Mouse (Mus musculus) neural tube, embryonic 10.5 days (tissue): ENCODE results near the gene Sh2b3.
"Not testable (repeated sequence)": the region's sequence is repeated elsewhere in the genome, so short reads cannot be mapped to it uniquely, and the experiment has no call there.

Experiments used
- DNase-seq: peaks from one replicate; pipeline ENCODE4 v3.0.0-alpha.2; 2017; ENCODE audit warnings: low spot score; ENCODE audit errors: extremely low spot score

The Sh2b3 gene

DNA sequence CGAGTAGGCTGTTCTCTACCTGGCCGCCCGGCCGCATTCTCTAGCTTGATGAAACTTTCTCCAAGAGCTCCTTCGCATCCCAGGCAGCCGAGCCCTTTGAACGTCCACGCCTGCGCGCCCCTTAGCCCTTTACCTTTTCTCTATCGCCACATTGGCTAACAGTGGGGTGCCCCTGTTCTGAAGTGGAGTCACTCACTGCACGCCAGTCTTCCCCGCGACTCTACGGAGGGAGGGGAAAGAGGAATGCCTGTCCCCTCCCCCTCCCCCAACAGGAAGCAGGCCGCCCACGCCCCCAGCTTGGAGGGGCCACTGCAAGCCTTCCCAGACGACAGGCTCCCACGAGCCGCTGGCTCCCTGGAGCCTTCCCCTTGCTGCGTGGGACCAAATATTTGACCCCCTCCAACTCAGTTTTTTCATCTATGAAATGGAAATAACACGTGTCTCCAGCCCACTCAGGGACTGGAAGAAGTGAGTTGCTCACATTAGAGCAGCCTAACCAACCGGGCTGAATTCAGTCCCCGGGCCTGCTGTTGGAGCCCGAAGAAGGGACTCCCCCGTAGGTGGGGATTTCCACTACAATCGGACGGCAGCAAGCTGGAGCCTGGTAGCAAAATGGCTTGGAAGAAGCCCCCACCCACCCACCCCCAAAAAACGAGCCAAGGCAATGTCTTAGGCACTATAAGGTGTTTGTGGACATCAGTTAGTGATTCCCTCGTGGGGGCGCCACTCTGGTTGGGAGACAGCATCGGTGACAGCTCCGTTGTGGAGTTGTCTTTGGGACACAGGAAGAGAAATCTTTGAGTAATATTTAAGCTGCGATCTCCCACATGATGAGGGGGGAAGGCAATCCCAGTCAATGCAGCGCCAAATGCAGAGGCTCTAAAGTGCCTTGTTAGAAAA is at the start of gene Sh2b3:
Gene Sh2b3, minus strand, starts transcription at position 206 of the 900 bp plus-strand sequence.
- DNase-seq = no peak

DNA sequence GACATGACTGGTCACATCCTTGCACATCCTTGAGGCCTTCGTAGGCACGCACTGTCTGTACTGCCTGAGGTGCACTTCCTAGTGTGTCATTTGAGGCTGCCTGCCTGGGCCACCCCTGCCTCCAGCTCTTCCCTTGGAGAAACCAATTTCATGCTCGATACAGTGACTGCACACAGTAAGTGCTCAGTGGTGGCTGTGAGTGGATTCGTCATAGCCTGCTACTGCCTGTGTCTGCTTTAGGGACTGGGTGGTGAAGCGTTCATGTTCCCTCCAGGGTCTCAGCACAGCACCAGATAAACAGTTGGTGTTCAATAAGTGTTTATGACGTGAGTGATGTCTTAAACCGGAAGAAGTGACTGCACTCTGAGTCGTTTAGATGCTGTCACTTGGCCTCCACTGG is 45.9 kb upstream of the Sh2b3 start:
- no peak for DNase-seq

DNA sequence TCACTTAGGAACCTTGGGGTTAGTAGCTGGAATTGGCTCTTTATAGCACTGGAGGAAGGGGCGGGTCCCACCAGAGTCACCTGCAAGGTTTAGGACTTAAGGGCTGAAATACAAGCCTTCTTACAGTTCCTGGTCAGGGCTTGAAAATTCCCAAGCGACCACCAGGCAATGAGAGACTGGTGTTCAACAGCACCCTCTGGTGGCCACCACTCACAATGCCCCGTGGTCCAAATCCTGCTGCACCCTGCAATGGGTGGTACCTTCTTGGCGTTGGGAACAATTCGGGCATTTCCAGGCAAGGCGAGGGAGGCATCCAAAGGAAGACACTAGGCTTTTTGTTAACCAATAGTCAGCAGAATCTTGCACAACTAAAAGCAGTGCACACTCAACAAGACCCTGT is 41.8 kb upstream of the Sh2b3 start:
- DNase-seq = peak; percentile 36

DNA sequence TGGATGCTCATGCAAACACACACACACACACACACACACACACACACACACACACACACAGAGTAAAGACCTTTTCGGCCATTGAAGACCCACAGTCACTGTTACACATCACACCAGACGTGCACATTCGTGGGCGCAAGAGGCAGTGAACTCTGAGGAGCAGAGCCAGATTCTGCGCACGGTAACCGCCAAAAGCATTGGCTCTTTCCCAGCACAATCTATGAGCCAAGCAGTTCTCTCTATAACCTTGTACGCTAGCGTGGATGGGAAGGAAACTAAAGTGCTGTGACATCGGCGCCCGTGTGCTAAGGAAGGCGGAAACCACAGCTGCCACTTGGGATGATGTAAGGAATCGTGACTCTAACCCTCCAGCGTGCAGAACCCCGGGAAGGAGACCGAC is 41.3 kb upstream of the Sh2b3 start:
- DNase-seq = no peak

DNA sequence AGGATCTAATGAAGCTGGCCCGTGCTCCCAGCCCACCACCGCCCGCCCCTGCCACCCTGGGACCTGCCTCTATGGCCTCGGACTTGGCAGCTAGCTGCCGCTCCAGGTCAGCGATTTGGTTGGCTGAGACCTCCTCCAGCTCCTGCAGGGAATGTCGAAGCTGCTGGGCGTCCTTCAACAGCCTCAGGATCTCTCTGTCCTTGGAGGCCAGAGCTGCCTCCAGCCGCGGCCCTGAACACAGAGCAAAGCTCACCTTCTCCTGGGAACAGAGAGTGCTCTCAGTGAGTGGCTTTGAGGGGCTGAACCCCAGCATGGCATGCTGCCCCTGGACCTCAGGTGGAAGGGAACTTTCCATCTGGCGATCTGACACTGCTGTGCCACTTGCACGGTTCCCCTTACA is 39.5 kb upstream of the Sh2b3 start:
- no peak for DNase-seq

DNA sequence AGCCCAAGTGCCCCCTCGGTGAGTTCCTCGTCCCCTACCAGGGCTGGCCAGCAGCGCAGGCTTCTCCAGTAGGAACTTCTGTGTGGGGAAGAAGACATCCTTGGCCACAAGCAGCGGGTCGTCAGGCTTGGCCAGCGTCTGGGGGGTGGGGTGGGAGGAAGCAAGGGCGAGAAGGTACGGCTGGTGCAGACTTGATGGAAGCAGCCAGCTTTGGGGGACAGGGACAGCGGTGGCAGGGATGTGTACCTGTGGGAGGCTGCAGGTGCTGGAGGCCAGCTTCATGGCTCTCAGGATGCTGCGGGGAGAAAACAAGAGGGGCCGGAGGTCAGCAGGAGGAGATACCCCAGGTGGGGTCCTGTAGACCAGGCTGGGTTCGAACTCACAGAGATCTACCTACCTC is 37.6 kb upstream of the Sh2b3 start:
- DNase-seq = no peak

DNA sequence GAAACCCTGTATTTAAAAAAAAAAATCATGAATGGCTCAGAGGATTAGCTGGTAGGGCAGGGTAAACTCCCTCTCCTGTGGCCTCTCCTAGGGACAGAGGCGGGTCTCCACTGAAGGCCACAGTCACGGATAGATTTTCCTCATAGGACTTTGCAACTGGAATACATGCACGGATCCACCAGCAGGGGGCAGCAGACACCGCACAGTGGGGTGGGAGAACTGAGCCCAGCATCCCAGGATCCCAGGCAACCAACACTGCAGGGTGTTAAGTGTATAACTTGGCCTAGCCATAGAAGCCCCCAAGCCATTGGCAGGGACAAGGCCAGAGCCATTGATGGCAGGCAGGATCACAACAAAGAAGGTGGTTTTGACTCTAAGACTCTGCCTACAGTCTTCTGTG is 34.7 kb upstream of the Sh2b3 start:
- peak; percentile 89 for DNase-seq

DNA sequence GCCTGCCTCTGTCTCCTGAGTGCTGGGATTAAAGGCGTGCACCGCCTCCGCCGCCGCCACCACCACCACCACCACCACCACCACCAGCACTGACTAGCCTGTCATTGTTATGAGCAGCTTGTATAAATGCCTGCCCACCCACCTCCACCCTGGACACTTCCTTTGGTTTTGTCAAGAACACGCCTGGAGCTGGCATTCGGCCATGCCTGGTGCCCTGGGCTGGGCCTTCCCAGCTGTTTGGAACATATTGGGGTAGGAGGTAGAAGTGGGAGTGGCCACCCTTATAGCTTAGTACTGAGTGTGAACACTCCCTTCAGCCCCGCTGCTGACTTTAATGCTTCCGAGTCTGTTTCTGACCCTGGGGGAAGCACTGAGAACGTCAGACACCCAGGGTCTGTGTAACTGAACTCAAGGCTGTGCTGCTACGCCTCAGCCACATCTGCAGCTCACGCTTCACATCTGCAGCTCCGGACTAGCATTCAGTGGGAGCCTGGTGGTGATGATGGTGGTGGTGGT is 34.1 kb upstream of the Sh2b3 start:
- no peak for DNase-seq

DNA sequence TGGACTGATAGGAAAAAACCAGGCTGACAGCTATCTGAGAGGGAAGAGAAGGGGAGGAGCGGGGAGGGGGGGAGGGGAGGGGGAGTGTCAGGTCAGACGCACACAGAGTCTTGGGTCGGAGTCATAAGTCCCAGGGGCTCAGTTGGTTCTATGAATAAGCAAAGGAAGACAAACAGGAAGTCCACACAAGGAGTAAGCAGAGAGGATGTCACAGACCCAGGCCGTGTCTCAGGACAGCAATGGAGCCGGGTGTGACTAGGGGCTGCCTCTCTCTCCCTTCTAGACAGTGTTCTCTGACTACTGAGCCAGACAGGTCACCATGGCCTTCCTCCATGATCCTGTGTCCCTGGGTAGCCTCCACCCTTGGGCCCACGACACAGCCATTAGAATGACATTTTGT is 33.4 kb upstream of the Sh2b3 start:
- no peak for DNase-seq

DNA sequence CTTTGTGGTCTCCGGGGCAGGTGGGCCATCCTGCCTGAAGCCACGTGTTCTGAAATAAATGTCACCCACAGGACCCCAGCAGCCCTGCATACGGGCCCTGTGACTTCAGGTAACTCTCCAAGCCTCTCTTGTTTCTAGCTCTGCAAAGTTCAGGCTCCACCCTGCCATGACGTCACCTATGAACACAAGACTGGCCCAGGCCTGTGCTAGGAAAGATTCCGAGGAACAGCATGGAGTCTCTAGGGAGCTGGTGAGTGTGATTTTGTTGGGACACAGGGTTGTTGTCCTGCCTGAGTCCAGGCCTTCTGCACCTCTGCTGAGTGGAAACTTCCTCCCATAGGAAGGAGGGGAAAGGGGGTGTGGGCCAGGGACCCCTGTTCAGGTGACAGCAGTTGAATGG is 30.5 kb upstream of the Sh2b3 start:
- no peak for DNase-seq

DNA sequence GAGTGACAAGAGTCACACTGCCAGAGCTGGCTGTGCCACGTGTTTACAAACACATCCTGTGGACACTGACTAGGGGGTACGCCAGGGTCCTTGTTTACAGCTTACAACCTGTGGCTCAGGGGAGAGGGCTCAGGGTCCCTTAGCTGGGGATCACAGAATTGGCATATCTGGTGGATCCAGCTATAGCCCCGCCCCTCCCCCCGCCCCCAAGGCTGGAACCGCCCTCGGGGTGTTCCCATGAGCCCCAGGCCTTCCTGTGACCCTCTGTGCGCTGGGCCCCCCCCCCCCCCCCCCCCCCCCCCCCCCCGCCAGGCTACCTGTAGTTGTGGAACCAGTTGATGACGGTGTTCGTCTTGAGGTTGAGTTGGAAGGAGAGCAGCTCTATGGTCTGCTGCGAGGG is 26.9 kb upstream of the Sh2b3 start:
- no peak for DNase-seq

DNA sequence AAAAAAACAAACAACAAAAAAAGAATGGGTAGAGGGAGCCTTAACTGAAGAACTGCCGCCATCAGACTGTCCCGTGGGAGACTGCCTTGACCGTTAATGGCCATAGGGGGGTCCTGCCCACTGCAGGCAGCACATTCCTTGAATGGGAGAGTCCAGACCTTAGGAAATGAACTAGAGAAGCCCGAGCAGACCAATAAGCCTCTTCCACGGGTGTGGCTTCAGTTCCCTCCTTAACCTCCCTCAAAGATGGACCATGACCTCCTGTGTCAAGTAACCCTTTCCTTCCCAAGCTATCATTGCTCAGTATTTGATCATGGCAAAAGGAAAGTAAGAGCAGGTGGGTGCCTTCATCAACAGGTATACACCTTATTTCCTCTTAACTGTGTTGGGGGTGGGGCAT is 24.5 kb upstream of the Sh2b3 start:
- no peak for DNase-seq

DNA sequence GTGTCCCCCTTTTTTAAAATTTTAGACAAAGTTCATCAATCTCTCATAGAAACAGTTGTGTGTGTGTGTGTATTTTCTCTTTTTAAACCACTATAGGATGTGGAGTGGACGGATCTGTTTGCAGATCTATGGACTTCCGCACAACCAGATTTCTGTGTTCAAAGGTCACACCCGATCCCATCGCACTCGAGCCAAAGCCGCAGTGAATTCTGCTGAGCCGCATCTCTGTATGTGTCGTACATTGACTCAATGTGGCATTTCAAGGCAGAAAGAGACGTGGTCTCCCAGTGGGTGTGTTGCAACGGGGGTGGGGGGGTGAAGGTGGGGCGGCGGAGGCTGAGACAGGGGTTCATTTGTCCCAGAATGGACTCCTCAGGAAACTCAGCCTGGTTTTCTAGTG is 21.0 kb upstream of the Sh2b3 start:
- no peak for DNase-seq

DNA sequence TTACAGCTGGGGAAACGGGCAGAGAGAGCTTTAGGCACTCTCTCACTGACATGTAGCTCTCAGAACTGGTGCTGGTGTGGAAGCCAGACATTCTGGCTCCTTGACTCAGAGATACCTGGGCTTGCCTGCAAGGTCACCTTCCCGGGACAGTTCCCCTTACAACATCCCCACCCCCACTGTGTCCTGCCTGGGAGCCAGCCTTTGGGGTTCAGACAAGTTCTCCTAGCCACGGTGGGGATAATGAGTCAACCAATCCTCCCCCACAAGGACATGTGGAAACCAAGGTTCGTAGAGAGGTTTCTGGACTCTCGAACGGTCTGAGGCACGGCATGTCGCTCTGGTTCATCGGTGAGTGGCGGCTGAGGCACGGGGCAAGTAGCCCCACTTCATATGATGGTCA is 19.3 kb upstream of the Sh2b3 start:
- no peak for DNase-seq

DNA sequence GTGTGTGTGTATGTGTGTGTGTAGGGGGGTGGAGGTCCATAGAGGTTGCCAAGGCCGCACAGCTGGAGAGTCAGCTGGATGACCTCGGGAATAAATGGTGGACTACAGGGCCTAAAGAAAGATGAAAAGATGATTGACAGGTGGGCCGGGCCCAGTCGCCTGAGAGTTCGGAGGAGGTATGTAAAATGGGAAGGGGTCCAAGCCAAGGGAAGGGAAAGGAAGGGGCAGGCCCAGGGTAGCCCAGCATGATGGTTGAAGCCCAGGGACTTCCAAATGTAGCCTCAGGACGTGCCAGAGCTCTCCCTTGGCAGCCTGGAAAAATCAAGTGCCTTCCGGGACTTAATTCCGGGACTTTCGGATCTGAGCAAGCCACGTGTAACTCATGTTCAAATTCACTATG is 17.3 kb upstream of the Sh2b3 start:
- DNase-seq = no peak

DNA sequence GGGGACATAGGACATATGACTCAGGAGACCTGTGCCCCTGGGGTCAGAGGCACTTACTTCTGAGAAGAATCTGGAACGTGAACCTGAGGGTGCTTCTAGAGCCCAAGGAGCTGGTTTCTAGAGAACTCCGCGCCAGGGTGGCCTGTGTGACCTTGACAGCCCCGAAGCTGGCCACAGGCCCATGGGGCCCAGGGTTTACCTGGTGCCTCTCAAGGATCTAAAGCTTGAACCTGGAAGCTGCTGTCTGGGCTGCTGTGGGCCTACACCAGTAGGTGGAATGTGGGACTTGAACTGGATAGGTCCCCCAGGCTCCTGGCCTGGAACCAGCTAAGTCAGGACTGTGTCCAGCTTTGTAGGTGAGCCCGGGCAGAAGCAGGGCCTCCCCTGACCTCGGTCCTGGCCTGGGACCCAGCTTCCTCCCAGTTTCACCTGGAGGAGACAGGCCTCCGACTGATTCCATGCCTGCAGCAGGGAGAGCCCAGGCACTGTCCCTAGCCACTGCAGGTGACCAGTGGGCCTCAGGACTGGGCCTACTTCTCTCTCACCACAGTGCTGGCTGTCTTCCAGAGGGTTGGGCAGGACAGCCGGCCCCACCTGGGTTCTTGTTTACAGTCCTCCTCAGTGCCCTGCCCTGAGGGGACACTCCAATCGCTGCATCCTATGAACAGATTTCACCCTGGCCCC is 16.1 kb upstream of the Sh2b3 start:
- DNase-seq = no peak

DNA sequence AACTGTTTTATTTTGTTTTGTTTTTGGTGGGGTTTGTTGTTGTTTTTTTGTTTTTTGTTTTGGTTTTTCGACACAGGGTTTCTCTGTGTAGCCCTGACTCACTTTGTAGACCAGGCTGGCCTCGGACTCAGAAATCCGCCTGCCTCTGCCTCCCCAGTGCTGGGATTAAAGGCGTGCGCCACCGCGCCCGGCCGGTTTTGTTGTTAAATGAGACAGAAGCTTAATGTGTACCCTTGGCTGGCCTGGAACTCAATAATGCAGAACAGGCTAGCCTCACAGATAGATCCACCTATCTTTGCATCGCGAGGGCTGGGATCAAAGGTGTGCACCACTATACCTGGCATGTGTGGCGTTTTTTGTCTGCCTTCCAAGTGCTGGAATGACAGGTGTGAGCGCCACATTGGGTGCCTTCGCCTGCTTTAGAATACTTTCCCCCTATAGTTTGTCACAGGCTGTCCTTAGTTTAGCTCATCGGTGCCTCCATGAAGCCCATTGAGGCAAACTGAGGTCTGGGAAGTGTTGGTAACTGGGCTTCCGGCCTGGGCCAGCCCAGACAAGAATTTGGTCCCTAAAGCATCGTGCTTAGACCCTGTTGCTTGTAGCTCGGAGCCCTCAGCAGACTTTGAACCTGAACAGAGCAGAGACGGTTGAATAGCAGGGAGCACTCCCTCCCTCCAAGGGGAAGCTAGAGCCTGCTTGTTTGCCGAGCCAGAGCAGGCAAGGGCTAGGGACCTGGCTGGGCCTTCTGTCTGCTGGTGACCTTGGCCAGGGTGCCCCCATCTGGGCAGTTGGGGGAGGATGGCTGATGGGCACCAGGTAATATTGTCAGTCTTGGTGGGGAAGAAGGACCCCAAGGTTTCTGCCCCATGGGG is 12.3 kb upstream of the Sh2b3 start:
- no peak for DNase-seq

DNA sequence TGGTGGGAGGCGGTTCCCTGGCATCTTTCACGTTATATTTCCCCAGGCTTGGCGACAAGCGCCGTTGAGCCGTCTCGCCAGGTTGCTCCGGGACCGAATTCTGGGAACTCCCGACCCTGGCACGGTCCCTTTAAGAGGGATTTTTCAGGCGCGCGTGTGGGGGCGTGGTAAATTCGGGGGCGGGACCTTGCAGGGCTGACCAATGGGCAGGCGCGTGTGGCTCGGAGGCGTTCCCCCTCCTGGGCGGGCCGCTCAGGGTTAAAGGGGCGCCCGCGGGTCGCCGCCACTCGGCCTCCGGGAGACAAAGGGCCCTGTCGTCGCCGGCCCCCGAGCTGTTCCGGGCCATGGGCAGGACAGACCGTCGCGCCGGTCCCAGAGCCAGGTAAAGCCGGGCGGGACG is 11.3 kb upstream of the Sh2b3 start, which contains the start of gene Pheta1:
Gene Pheta1, plus strand, starts transcription at position 242 of the 400 bp plus-strand sequence.
- DNase-seq = peak; percentile 97

DNA sequence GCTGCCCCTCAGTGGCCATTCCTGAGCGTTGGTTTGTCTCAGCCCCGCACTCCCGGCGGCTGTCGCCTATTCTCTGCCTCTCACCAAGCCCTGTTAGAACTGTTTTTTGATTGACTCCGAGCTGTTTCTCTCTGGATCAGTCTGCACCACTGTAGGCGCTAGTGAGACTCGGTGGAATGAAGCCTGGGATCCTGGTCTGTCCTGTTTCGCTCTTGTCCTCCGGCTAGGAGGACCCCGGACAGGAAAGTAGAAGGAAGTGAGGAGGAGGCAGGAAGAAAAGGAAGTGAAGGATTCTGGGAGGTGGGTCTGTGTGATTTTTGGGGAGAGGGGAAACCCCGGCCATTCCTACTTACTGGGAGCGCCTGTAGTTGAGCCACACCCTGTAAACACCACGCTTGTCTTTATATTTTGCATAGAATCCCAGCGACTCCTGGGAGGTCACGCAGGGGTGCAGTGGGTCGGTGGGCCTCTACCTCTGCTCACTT is 10.6 kb upstream of the Sh2b3 start:
- peak; percentile 79 for DNase-seq

DNA sequence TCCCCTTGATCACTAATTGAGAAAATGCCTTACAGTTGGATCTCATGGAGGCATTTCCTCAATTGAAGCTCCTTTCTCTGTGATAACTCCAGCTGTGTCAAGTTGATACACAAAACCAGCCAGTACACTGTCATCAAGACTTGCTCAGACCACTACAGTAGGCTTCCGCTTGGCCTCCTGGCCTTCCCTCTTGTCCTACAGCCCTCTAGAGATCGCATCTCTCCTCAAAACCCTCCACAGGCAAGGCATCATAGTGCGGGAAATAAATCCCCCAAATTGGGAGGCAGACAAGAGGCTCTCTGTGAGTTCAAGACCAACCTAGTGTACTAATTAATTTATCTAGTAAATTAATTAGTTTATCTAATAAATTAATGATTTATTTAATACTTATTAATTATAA is 9.8 kb upstream of the Sh2b3 start:
- not testable (repeated sequence) for DNase-seq

DNA sequence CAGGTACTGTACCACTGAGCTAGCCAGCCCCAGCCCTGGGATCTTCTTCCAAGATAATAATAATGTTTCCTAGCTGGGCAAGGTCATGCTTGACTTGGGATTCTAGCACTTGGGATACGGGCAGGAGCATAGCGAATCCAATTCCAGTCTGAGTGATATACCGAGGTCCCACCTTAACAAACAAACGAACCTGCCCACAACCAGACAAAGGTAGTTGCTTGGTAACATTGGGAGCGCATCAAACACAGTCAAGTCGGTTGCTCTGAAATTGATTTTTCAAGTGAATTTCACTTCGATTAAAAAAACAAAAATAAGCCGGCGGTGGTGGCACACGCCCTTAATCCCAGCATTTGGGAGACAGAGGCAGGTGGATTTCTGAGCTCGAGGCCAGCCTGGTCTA is 8.9 kb upstream of the Sh2b3 start:
- no peak for DNase-seq
